Mouse (Mus musculus) ES-E14 (cell line): Measurements from ENCODE around the gene Habp2.

Experiments used
- CHD2 ChIP-seq: IDR thresholded peaks from 2 replicates; pipeline ENCODE4 v1.6.1; 2014; ENCODE audit warnings: mild to moderate bottlenecking, low read depth, low read length, inconsistent platforms
- HCFC1 ChIP-seq: IDR thresholded peaks from 2 replicates; pipeline ENCODE4 v1.6.1; 2012; ENCODE audit warnings: low read length, inconsistent platforms, borderline replicate concordance; ENCODE audit not compliant: insufficient read depth
- MAFK ChIP-seq: IDR thresholded peaks from 2 replicates; pipeline ENCODE4 v1.6.1; 2014; ENCODE audit warnings: mild to moderate bottlenecking, low read depth, low read length, inconsistent platforms; ENCODE audit not compliant: insufficient read depth
- ZC3H11A ChIP-seq: IDR thresholded peaks from 2 replicates; pipeline ENCODE4 v1.6.1; 2012; ENCODE audit warnings: low read depth, mild to moderate bottlenecking, inconsistent platforms, low read length, borderline replicate concordance
- ZNF384 ChIP-seq: IDR thresholded peaks from 2 replicates; pipeline ENCODE4 v1.6.1; 2012; ENCODE audit warnings: low read depth, low read length, inconsistent platforms

DNA sequence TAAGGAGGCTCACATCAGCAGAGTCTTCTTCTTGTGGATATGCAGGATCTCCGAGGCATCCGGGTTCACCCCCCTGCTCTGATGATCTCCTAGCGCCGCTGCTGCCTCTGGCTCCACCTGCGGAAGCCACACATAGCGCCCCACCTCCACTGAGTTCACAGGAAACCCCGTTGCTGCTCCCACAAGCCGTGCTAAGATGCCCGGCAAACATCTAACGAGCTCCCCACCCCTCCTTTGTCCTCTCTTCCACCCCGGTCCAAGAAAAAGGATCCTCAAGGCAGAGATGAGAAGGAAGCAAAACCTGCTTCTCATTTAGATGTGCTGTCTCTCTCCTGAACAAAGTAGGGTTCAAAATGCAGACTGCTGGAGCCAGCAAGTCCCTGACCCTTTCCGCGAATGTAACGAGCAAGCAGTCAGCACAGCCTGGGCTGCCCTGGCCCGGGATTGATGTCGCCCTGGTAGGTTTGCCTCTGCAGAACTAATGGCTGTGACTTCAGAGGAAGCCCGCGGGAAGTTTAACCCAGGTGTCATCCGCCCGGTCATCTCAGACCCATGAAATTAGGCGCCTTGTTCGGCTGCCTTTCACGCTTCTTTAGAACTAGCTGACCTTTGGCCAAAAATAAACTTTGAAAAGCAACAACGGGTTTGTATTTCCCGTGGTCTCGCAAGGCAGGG lies 33.4 kb downstream of the Habp2 start:
- no peak for TF ChIP-seq ZC3H11A
- TF ChIP-seq MAFK = no peak
- no peak for TF ChIP-seq CHD2
- TF ChIP-seq ZNF384 = no peak
- TF ChIP-seq HCFC1 = no peak
